Mouse (Mus musculus) midbrain, embryonic 11.5 days (tissue): Measurements from ENCODE around the gene Nmnat2. TPM values are rescaled to one million over a fixed set of nuclear protein-coding genes. Genes with fewer than 3 reads are reported as not detected.

Experiments
- ATAC-seq: fragments of 200-750 bp; cut with Nextera tagmentation; 2 replicates; pipeline ENCODE4 v1.8.0; 2017; ENCODE audit warnings: moderate TSS enrichment, moderate library complexity; ENCODE audit not compliant: low FRiP score
- DNase-seq: peaks from one replicate; pipeline ENCODE4 v3.0.0; 2015; ENCODE audit warnings: low spot score; ENCODE audit errors: missing footprints
- H3K27ac ChIP-seq: fragments of 300-500 bp; sonication (generic); 2 replicates; pipeline ENCODE4 v1.5.1; 2014; ENCODE audit warnings: low read depth, low read length
- H3K27me3 ChIP-seq: fragments of 300-500 bp; sonication (generic); 2 replicates; pipeline ENCODE4 v1.6.1; 2014; ENCODE audit warnings: mild to moderate bottlenecking, low read length, moderate library complexity, mixed read lengths; ENCODE audit not compliant: control insufficient read depth, insufficient read depth
- H3K36me3 ChIP-seq: fragments of 300-500 bp; sonication (generic); 2 replicates; pipeline ENCODE4 v1.6.1; 2014; ENCODE audit warnings: mild to moderate bottlenecking, low read length, moderate library complexity, mixed read lengths; ENCODE audit not compliant: control insufficient read depth, insufficient read depth
- H3K4me1 ChIP-seq: fragments of 300-500 bp; sonication (generic); 2 replicates; pipeline ENCODE4 v1.6.1; 2014; ENCODE audit warnings: low read length; ENCODE audit not compliant: control insufficient read depth, insufficient read depth
- H3K4me2 ChIP-seq: fragments of 300-500 bp; sonication (generic); 2 replicates; pipeline ENCODE4 v1.6.1; 2014; ENCODE audit warnings: mild to moderate bottlenecking, moderate library complexity
- H3K4me3 ChIP-seq: fragments of 300-500 bp; sonication (generic); 2 replicates; pipeline ENCODE4 v1.5.1; 2014; ENCODE audit warnings: low read depth, low read length
- H3K9ac ChIP-seq: fragments of 300-500 bp; sonication (generic); 2 replicates; pipeline ENCODE4 v1.6.1; 2014; ENCODE audit warnings: low read length
- H3K9me3 ChIP-seq: fragments of 300-500 bp; sonication (generic); 2 replicates; pipeline ENCODE4 v1.6.1; 2016; ENCODE audit warnings: low read length; ENCODE audit not compliant: control insufficient read depth
- WGBS: fragments of 180-500 bp; shearing (Covaris S2); extraction: QIAGEN DNeasy Blood & Tissue Kit; methylation state at CpG from one replicate; pipeline ENCODE4 v1.1.7; 2014; 5-methylcytosine and 5-hydroxymethylcytosine counted together
- polyA plus RNA-seq: library from polyadenylated mRNA; unstranded; fragments of >200 nt; fragmentation: Nextera tagmentation; extraction: Ambion mirVana; gene quantifications from 2 replicates; pipeline ENCODE4 v1.2.1, GENCODE M21; 2014

Gene Nmnat2
- polyA plus RNA-seq, 1 experiment from 2014 or later: 15.0 TPM

- Histone ChIP-seq H3K27me3 (no peaks in the 10 kb centered on the region), H3K36me3 (no peaks in the 10 kb centered on the region), H3K4me3 (no peak overlapping the region), H3K4me1 (no peaks in the 10 kb centered on the region), H3K27ac (no peak overlapping the region), H3K4me2 (no peak overlapping the region), H3K9ac (no peak overlapping the region), H3K9me3 (no peaks in the 10 kb centered on the region)
- 84% methylated on average over 5 of the region's 5 CpGs for WGBS
- ATAC-seq (no peak), DNase-seq (no peak)
These were observed 130.4 kb downstream of the Nmnat2 start for GRCm38 (mm10) chr1:153085198-153085597.

GRCm38 (mm10) chr1:153087771-153088170, 133.0 kb downstream of the Nmnat2 start:
- H3K4me1 ChIP-seq: no peaks in the 10 kb centered on the region

GRCm38 (mm10) chr1:153090081-153090480, 135.3 kb downstream of the Nmnat2 start:
- no peak overlapping the region for H3K4me3 ChIP-seq

More at GRCm38 (mm10) chr1:153087771-153088170, 133.0 kb downstream of the Nmnat2 start:
- DNase-seq: no peak
- Histone ChIP-seq H3K27me3 (no peaks in the 10 kb centered on the region), H3K9ac (no peak overlapping the region), H3K36me3 (no peaks in the 10 kb centered on the region), H3K4me3 (no peak overlapping the region), H3K27ac (no peak overlapping the region), H3K9me3 (no peaks in the 10 kb centered on the region), H3K4me2 (no peak overlapping the region)
- ATAC-seq: no peak
- WGBS: 87% methylated on average over 5 of the region's 5 CpGs

GRCm38 (mm10) chr1:153090807-153091206, 136.0 kb downstream of the Nmnat2 start:
- DNase-seq: peak; percentile 8
- WGBS: 82% methylated on average over 4 of the region's 4 CpGs
- no peaks in the 10 kb centered on the region; the same call in 1 of the 2 replicates for H3K27me3 ChIP-seq
- no peak overlapping the region for H3K9ac ChIP-seq
- no peak for ATAC-seq
- H3K9me3 ChIP-seq: no peaks in the 10 kb centered on the region
- no peak overlapping the region for H3K4me3 ChIP-seq
- no peak overlapping the region for H3K4me2 ChIP-seq
- H3K4me1 ChIP-seq: no peaks in the 10 kb centered on the region
- no peak overlapping the region for H3K27ac ChIP-seq
- no peaks in the 10 kb centered on the region for H3K36me3 ChIP-seq

More at GRCm38 (mm10) chr1:153090081-153090480, 135.3 kb downstream of the Nmnat2 start:
- ATAC-seq (no peak), DNase-seq (no peak)
- Histone ChIP-seq H3K9me3 (no peaks in the 10 kb centered on the region), H3K27me3 (no peaks in the 10 kb centered on the region; the same call in 1 of the 2 replicates), H3K27ac (no peak overlapping the region), H3K4me2 (no peak overlapping the region), H3K9ac (no peak overlapping the region), H3K36me3 (no peaks in the 10 kb centered on the region), H3K4me1 (no peaks in the 10 kb centered on the region)
- WGBS: 74% methylated on average over 2 of the region's 2 CpGs

- Histone ChIP-seq H3K4me3 (no peak overlapping the region), H3K27ac (no peak overlapping the region), H3K36me3 (no peaks in the 10 kb centered on the region), H3K27me3 (no peaks in the 10 kb centered on the region; the same call in 1 of the 2 replicates), H3K4me2 (no peak overlapping the region), H3K9ac (no peak overlapping the region), H3K4me1 (peaks cover 4% of the 10 kb centered on the region), H3K9me3 (no peaks in the 10 kb centered on the region)
- 25% methylated on average over 9 of the region's 9 CpGs for WGBS
- peak; percentile 86 for DNase-seq
- peak; percentile 64; the same call in 1 of the 2 replicates for ATAC-seq
These were observed 136.8 kb downstream of the Nmnat2 start for GRCm38 (mm10) chr1:153091438-153092236.

GRCm38 (mm10) chr1:153092237-153092975, 137.6 kb downstream of the Nmnat2 start:
- Histone ChIP-seq H3K27ac (no peak overlapping the region), H3K4me3 (no peak overlapping the region), H3K9ac (no peak overlapping the region), H3K4me1 (peaks cover 4% of the 10 kb centered on the region), H3K9me3 (no peaks in the 10 kb centered on the region), H3K27me3 (no peaks in the 10 kb centered on the region; the same call in 1 of the 2 replicates), H3K4me2 (no peak overlapping the region), H3K36me3 (no peaks in the 10 kb centered on the region)
- peak; percentile 63 for ATAC-seq
- peak; percentile 95 for DNase-seq
- WGBS: 56% methylated on average over 5 of the region's 5 CpGs

- DNase-seq (no peak), ATAC-seq (no peak)
- H3K4me2 ChIP-seq: no peak overlapping the region
- H3K9ac ChIP-seq: no peak overlapping the region
- H3K9me3 ChIP-seq: no peaks in the 10 kb centered on the region
- no peak overlapping the region for H3K27ac ChIP-seq
- peaks cover 4% of the 10 kb centered on the region for H3K4me1 ChIP-seq
- no peak overlapping the region for H3K4me3 ChIP-seq
- WGBS: 54% methylated on average over 5 of the region's 5 CpGs
- H3K36me3 ChIP-seq: no peaks in the 10 kb centered on the region
- no peaks in the 10 kb centered on the region; the same call in 1 of the 2 replicates for H3K27me3 ChIP-seq
These were observed 138.4 kb downstream of the Nmnat2 start for GRCm38 (mm10) chr1:153093172-153093571.

- Histone ChIP-seq H3K4me1 (peaks cover 4% of the 10 kb centered on the region), H3K4me3 (no peak overlapping the region), H3K9me3 (no peaks in the 10 kb centered on the region), H3K4me2 (no peak overlapping the region), H3K9ac (no peak overlapping the region), H3K36me3 (no peaks in the 10 kb centered on the region), H3K27ac (no peak overlapping the region), H3K27me3 (no peaks in the 10 kb centered on the region; the same call in 1 of the 2 replicates)
- WGBS: 69% methylated on average over 4 of the region's 4 CpGs
- ATAC-seq (no peak), DNase-seq (no peak)
These were observed 138.8 kb downstream of the Nmnat2 start for GRCm38 (mm10) chr1:153093581-153093980.
